Mouse (Mus musculus) MEL (cell line): ENCODE data around the gene Gm42957. TPM values are rescaled to one million over a fixed set of nuclear protein-coding genes. Genes with fewer than 3 reads are reported as not detected.

ENCODE experiments used
- DNase-seq: peaks from one replicate; pipeline ENCODE4 v3.0.0; 2011; ENCODE audit warnings: low read depth, low spot score
- H3K27ac ChIP-seq: 2 replicates; pipeline ENCODE4 v1.5.1; 2012; ENCODE audit warnings: low read depth, mild to moderate bottlenecking, control low read depth, low read length, moderate library complexity; ENCODE audit not compliant: control insufficient read depth
- H3K27me3 ChIP-seq, 2 experiments: fragments of 150-350 bp in 1 of 2; sonication (generic) in 1 of 2; 2 replicates each; pipeline ENCODE4 v1.6.1; 2012; ENCODE audit warnings: low read length in 2 of 2, mild to moderate bottlenecking in 2 of 2, improper control_type of control experiment in 1 of 2, moderate library complexity in 1 of 2; ENCODE audit not compliant: insufficient read depth in 2 of 2, control insufficient read depth in 1 of 2
- H3K36me3 ChIP-seq, 2 experiments: 2 replicates each; pipeline ENCODE4 v1.6.1; 2012 to 2014; ENCODE audit warnings: low read length in 2 of 2, improper control_type of control experiment in 1 of 2, inconsistent platforms in 1 of 2, mild to moderate bottlenecking in 1 of 2; ENCODE audit not compliant: insufficient read depth in 2 of 2, control insufficient read depth in 1 of 2
- H3K4me1 ChIP-seq, 2 experiments: fragments of 150-350 bp in 1 of 2; sonication (generic) in 1 of 2; 2 replicates each; pipeline ENCODE4 v1.6.1; 2012; ENCODE audit warnings: low read length in 2 of 2, improper control_type of control experiment in 1 of 2, mild to moderate bottlenecking in 1 of 2; ENCODE audit not compliant: insufficient read depth in 2 of 2, control insufficient read depth in 1 of 2
- H3K4me3 ChIP-seq, 2 experiments: fragments of 150-350 bp in 1 of 2; sonication (generic) in 1 of 2; 2 replicates each; pipeline ENCODE4 v1.5.1; 2012; ENCODE audit warnings: low read depth in 2 of 2, low read length in 2 of 2, mild to moderate bottlenecking in 2 of 2, moderate library complexity in 2 of 2, control low read depth in 1 of 2, improper control_type of control experiment in 1 of 2; ENCODE audit not compliant: control insufficient read depth in 1 of 2, insufficient read depth in 1 of 2
- H3K79me2 ChIP-seq: 2 replicates; pipeline ENCODE4 v1.6.1; 2012; ENCODE audit warnings: mild to moderate bottlenecking, low read length, moderate library complexity; ENCODE audit not compliant: control insufficient read depth, poor library complexity, insufficient read depth
- H3K9ac ChIP-seq: 2 replicates; pipeline ENCODE4 v1.6.1; 2012; ENCODE audit warnings: low read depth, mild to moderate bottlenecking, control low read depth, low read length, moderate library complexity; ENCODE audit not compliant: control insufficient read depth, poor library complexity, severe bottlenecking
- H3K9me3 ChIP-seq: fragments of 150-350 bp; sonication (generic); replicated peaks from 2 replicates; pipeline ENCODE4 v1.6.1; 2012; ENCODE audit warnings: mild to moderate bottlenecking, low read length, improper control_type of control experiment, moderate library complexity; ENCODE audit not compliant: insufficient read depth
- E2F4 ChIP-seq: IDR thresholded peaks from 2 replicates; pipeline ENCODE4 v1.6.1; 2011; ENCODE audit warnings: low read depth, low read length, improper control_type of control experiment, borderline replicate concordance
- ELF1 ChIP-seq: IDR thresholded peaks from 2 replicates; pipeline ENCODE4 v1.6.1; 2014; ENCODE audit warnings: low read depth, mild to moderate bottlenecking, inconsistent platforms, low read length, improper control_type of control experiment, moderate library complexity
- EP300 ChIP-seq, 2 experiments: IDR thresholded peaks; 2 replicates each; pipeline ENCODE4 v1.6.1; 2011; ENCODE audit warnings: improper control_type of control experiment in 2 of 2, low read length in 2 of 2, low read depth in 1 of 2, mild to moderate bottlenecking in 1 of 2
- ETS1 ChIP-seq: IDR thresholded peaks from 2 replicates; pipeline ENCODE4 v1.6.1; 2012; ENCODE audit warnings: low read depth, mild to moderate bottlenecking, inconsistent platforms, low read length, improper control_type of control experiment, moderate library complexity
- GABPA ChIP-seq: IDR thresholded peaks from 2 replicates; pipeline ENCODE4 v1.6.1; 2012; ENCODE audit warnings: low read depth, mild to moderate bottlenecking, inconsistent platforms, low read length, improper control_type of control experiment, moderate library complexity
- GATA1 ChIP-seq: IDR thresholded peaks from 2 replicates; pipeline ENCODE4 v1.6.1; 2011; ENCODE audit warnings: low read depth, low read length, improper control_type of control experiment
- JUND ChIP-seq: IDR thresholded peaks from 2 replicates; pipeline ENCODE4 v1.6.1; 2011; ENCODE audit warnings: low read depth, mild to moderate bottlenecking, improper control_type of control experiment, low read length
- KAT2A ChIP-seq: conservative IDR thresholded peaks from 2 replicates; pipeline ENCODE4 v1.6.1; 2012; ENCODE audit warnings: low read depth, low read length, improper control_type of control experiment, inconsistent platforms
- MAFK ChIP-seq: IDR thresholded peaks from 2 replicates; pipeline ENCODE4 v1.6.1; 2011; ENCODE audit warnings: low read depth, mild to moderate bottlenecking, low read length, improper control_type of control experiment, borderline replicate concordance
- MAX ChIP-seq: IDR thresholded peaks from 2 replicates; pipeline ENCODE4 v1.6.1; 2011; ENCODE audit warnings: low read length, improper control_type of control experiment
- MAZ ChIP-seq: IDR thresholded peaks from 2 replicates; pipeline ENCODE4 v1.6.1; 2012; ENCODE audit warnings: low read depth, mild to moderate bottlenecking, inconsistent platforms, low read length, improper control_type of control experiment
- MYC ChIP-seq: IDR thresholded peaks from 2 replicates; pipeline ENCODE4 v1.6.1; 2011; ENCODE audit warnings: low read depth, mild to moderate bottlenecking, low read length, improper control_type of control experiment, moderate library complexity
- NELFE ChIP-seq: IDR thresholded peaks from 2 replicates; pipeline ENCODE4 v1.6.1; 2011; ENCODE audit warnings: low read depth, low read length, improper control_type of control experiment
- NRF1 ChIP-seq: IDR thresholded peaks from 2 replicates; pipeline ENCODE4 v1.6.1; 2014; ENCODE audit warnings: low read depth, mild to moderate bottlenecking, inconsistent platforms, low read length, improper control_type of control experiment, moderate library complexity; ENCODE audit not compliant: poor library complexity, insufficient read depth, severe bottlenecking
- POLR2A ChIP-seq, 2 experiments: IDR thresholded peaks; 2 replicates each; pipeline ENCODE4 v1.6.1; 2011 to 2012; ENCODE audit warnings: low read length in 2 of 2, mild to moderate bottlenecking in 2 of 2, control low read depth in 1 of 2, improper control_type of control experiment in 1 of 2, low read depth in 1 of 2, moderate library complexity in 1 of 2; ENCODE audit not compliant: control insufficient read depth in 1 of 2, insufficient read depth in 1 of 2, poor library complexity in 1 of 2
- POLR2AphosphoS2 ChIP-seq: IDR thresholded peaks from 2 replicates; pipeline ENCODE4 v1.6.1; 2011; ENCODE audit warnings: low read length, improper control_type of control experiment
- POLR2AphosphoS5 ChIP-seq: IDR thresholded peaks from 2 replicates; pipeline ENCODE4 v1.6.1; 2012; ENCODE audit warnings: low read depth, borderline replicate concordance, mild to moderate bottlenecking, inconsistent platforms, low read length, moderate library complexity, mixed read lengths
- RAD21 ChIP-seq: IDR thresholded peaks from 2 replicates; pipeline ENCODE4 v1.6.1; 2011; ENCODE audit warnings: mild to moderate bottlenecking, low read depth, low read length, improper control_type of control experiment
- RCOR1 ChIP-seq: IDR thresholded peaks from 2 replicates; pipeline ENCODE4 v1.6.1; 2012; ENCODE audit warnings: low read depth, mild to moderate bottlenecking, inconsistent platforms, low read length, improper control_type of control experiment
- SIN3A ChIP-seq: IDR thresholded peaks from 2 replicates; pipeline ENCODE4 v1.6.1; 2012; ENCODE audit warnings: low read length, improper control_type of control experiment, inconsistent platforms
- SMC3 ChIP-seq: IDR thresholded peaks from 2 replicates; pipeline ENCODE4 v1.6.1; 2011; ENCODE audit warnings: low read depth, low read length, improper control_type of control experiment
- TAL1 ChIP-seq: IDR thresholded peaks from 2 replicates; pipeline ENCODE4 v1.6.1; 2012; ENCODE audit warnings: mild to moderate bottlenecking, inconsistent platforms, low read length, moderate library complexity, mixed read lengths
- TBP ChIP-seq: IDR thresholded peaks from 2 replicates; pipeline ENCODE4 v1.8.0; 2011; ENCODE audit warnings: low read depth, low read length, improper control_type of control experiment
- TCF12 ChIP-seq: IDR thresholded peaks from 2 replicates; pipeline ENCODE4 v1.6.1; 2014; ENCODE audit warnings: low read depth, mild to moderate bottlenecking, inconsistent platforms, low read length, improper control_type of control experiment, moderate library complexity
- USF2 ChIP-seq, 2 experiments: IDR thresholded peaks; 2 replicates each; pipeline ENCODE4 v1.6.1; 2011 to 2012; ENCODE audit warnings: improper control_type of control experiment in 2 of 2, low read length in 2 of 2, borderline replicate concordance in 1 of 2, inconsistent platforms in 1 of 2, low read depth in 1 of 2, mild to moderate bottlenecking in 1 of 2; ENCODE audit not compliant: insufficient read depth in 1 of 2
- ZC3H11A ChIP-seq: IDR thresholded peaks from 2 replicates; pipeline ENCODE4 v1.6.1; 2012; ENCODE audit warnings: low read depth, mild to moderate bottlenecking, inconsistent platforms, low read length, improper control_type of control experiment
- ZKSCAN1 ChIP-seq: IDR thresholded peaks from 2 replicates; pipeline ENCODE4 v1.6.1; 2012; ENCODE audit warnings: low read depth, mild to moderate bottlenecking, inconsistent platforms, low read length, improper control_type of control experiment, moderate library complexity
- ZMIZ1 ChIP-seq: IDR thresholded peaks from 2 replicates; pipeline ENCODE4 v1.6.1; 2012; ENCODE audit warnings: low read depth, mild to moderate bottlenecking, inconsistent platforms, low read length, improper control_type of control experiment, moderate library complexity
- ZNF384 ChIP-seq: IDR thresholded peaks from 2 replicates; pipeline ENCODE4 v1.6.1; 2012; ENCODE audit warnings: low read depth, mild to moderate bottlenecking, inconsistent platforms, low read length, improper control_type of control experiment
- polyA plus RNA-seq, 2 experiments: library from polyadenylated mRNA; stranded (reverse) in 1 of 2; unstranded in 1 of 2; fragments of >175 nt in 1 of 2; fragments of >200 nt in 1 of 2; gene quantifications; 2 replicates each; pipeline versions ENCODE4 v1.2.1 to v1.2.4; 2012; ENCODE audit warnings: low replicate concordance in 2 of 2, low read depth in 1 of 2; ENCODE audit not compliant: insufficient read length in 2 of 2, insufficient read depth in 1 of 2, missing spikeins in 1 of 2
- total RNA-seq: library from RNA; depleted of rRNA; stranded (reverse); fragments of 300-350 nt; gene quantifications from 2 replicates; pipeline ENCODE4 v1.2.3, GENCODE M21; 2012

The Gm42957 gene
- total and polyA plus RNA-seq, 3 experiments = 0.06 to 0.19 TPM; not detected in 1

DNA sequence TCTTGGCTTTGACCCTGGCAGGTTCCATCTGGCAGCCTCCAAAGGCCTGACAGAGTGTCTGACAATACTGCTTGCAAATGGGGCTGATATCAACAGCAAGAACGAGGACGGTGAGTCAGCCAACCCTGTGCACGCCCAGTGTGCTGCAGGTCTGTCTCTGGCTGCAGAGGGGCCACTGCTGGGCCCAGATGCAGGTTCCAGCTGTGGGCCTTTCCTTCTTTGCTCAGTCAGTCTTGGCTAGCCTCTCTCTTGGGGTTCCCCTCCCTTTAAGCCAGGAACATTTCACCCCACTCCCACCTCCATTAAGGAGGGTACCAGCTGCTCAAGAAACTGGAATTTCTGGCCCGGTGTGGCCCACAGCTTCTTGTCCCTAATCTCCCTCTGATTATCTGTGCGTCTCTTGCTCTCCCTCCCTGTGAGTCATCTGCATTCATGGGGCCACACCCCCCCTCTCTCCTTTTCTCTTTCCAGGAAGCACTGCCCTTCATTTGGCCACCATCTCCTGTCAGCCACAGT lies 43.9 kb downstream of the Gm42957 start:
- Histone ChIP-seq H3K4me3 (peak overlapping the region; percentile 1 to 6; a peak in 3 of 4 replicates), H3K27me3 (no peaks in the 10 kb centered on the region), H3K4me1 (peaks cover 14 to 39% of the 10 kb centered on the region in 2 experiments)

DNA sequence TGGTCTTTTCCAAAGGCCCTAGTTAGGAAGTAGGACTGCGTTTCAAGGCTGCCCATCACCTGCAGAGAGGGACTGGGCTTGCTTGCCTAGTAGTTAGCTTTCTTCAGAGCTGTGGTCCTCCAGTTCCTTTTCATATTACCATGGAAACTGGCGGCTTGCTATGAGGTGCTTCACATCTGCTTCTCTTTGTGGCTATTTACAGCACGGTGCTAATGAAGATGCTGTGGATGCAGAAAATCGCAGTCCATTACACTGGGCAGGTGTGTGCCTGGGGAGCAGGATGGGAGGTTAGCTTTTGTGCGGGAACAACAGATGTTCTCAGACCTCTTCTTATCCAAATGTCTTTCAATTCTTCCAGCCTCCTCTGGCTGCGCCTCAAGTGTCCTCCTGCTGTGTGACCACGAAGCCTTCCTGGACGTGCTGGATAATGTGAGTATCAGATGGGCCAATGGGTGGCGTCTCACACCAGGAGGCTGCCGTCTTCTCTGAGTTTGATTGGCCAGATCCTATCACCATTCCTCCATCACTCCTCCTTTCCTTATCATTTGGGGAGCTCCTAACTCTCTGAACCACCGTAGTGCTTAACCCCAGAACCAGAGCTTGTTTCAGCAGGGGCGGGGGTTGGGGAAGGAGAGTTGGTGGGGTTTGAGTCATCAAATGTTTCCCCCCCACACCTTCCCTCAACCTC lies 45.1 kb downstream of the Gm42957 start:
- no peaks in the 10 kb centered on the region for H3K79me2 ChIP-seq
- H3K27ac ChIP-seq = peak overlapping the region; percentile 18; the same call in 1 of the 2 replicates
- H3K27me3 ChIP-seq = no peaks in the 10 kb centered on the region
- TF ChIP-seq ZMIZ1 (no peak), EP300 (IDR thresholded peaks at IDR 0.05; ENCODE audit: low read depth in 1 of 2, low read length in 2 of 2) (peak; percentile 3 to 17; a peak in 2 of 4 replicates), ZKSCAN1 (no peak), MAZ (no peak), GATA1 (0 out of 2 replicates have a peak, but pooled peaks have one; percentile 56), NELFE (no peak), MAFK (no peak), ZC3H11A (no peak), SMC3 (no peak), E2F4 (no peak), GABPA (no peak), USF2 (IDR thresholded peaks at IDR 0.05; ENCODE audit: borderline replicate concordance in 1 of 2, insufficient read depth in 1 of 2, low read depth in 1 of 2, low read length in 2 of 2) (no peak), POLR2AphosphoS2 (no peak), TCF12 (no peak; the same call in 1 of the 2 replicates), POLR2AphosphoS5 (no peak), RAD21 (no peak), ELF1 (no peak), RCOR1 (no peak), TAL1 (peak; percentile 12; the same call in 1 of the 2 replicates), KAT2A (no peak), TBP (no peak)
- H3K9ac ChIP-seq = no peak overlapping the region
- DNase-seq = peak; percentile 67
- peaks cover 11 to 38% of the 10 kb centered on the region in 2 experiments for H3K4me1 ChIP-seq
- no peak overlapping the region for H3K4me3 ChIP-seq
- peaks cover 0 to 32% of the 10 kb centered on the region in 2 experiments; a peak in 2 of 4 replicates for H3K36me3 ChIP-seq
- H3K9me3 ChIP-seq = no peaks in the 10 kb centered on the region

More for the DNA sequence above, 43.9 kb downstream of the Gm42957 start:
- DNase-seq = peak; percentile 86
- Histone ChIP-seq H3K9me3 (no peaks in the 10 kb centered on the region), H3K9ac (peak overlapping the region; percentile 30; the same call in 1 of the 2 replicates), H3K36me3 (peaks cover 0 to 38% of the 10 kb centered on the region in 2 experiments; a peak in 2 of 4 replicates), H3K79me2 (no peaks in the 10 kb centered on the region), H3K27ac (peak overlapping the region; percentile 76)
- TF ChIP-seq MAX (peak; percentile 42; the same call in 1 of the 2 replicates), ZKSCAN1 (no peak), MAZ (peak; percentile 19; the same call in 1 of the 2 replicates), NRF1 (0 out of 2 replicates have a peak, but pooled peaks have one; percentile 17), RCOR1 (no peak; the same call in 1 of the 2 replicates), GATA1 (peak; percentile 85), NELFE (0 out of 2 replicates have a peak, but pooled peaks have one; percentile 33), TCF12 (peak; percentile 31; the same call in 1 of the 2 replicates), TBP (peak; percentile 7; the same call in 1 of the 2 replicates), ELF1 (no peak), MYC (no peak), SIN3A (peak; percentile 52; the same call in 1 of the 2 replicates), GABPA (0 out of 2 replicates have a peak, but pooled peaks have one; percentile 51), ETS1 (no peak; the same call in 1 of the 2 replicates), EP300 (IDR thresholded peaks at IDR 0.05; ENCODE audit: low read depth in 1 of 2, low read length in 2 of 2) (peak; percentile 27 to 71; a peak in 2 of 4 replicates), POLR2A (IDR thresholded peaks at IDR 0.05; ENCODE audit: control insufficient read depth in 1 of 2, insufficient read depth in 1 of 2, low read depth in 1 of 2, low read length in 2 of 2, poor library complexity in 1 of 2) (peak; percentile 24 to 32; a peak in 1 of 4 replicates), JUND (peak; percentile 35; the same call in 1 of the 2 replicates), ZNF384 (no peak)
